Mouse (Mus musculus) liver, embryonic 14.5 days (tissue): ENCODE measurements at regions not wholly inside any gene's neighbourhood (a gene's known extent, or its start where the extent isn't known, plus 50 kb on each side); places are given as distances from the start of the nearest gene placed in this dataset.

Experiments used
- ATAC-seq: fragments of 200-750 bp; cut with Nextera tagmentation; 2 replicates; pipeline ENCODE4 v1.8.0; 2017; ENCODE audit warnings: moderate number of reproducible peaks, mild to moderate bottlenecking, moderate library complexity; ENCODE audit not compliant: insufficient read depth
- DNase-seq, 3 experiments: peaks; one replicate each; pipeline ENCODE4 v3.0.0-alpha.2; 2012 to 2013; ENCODE audit warnings: low read depth in 3 of 3, low spot score in 3 of 3
- H3K27ac ChIP-seq: fragments of 300-500 bp; sonication (generic); 2 replicates; pipeline ENCODE4 v1.5.1; 2014; ENCODE audit warnings: moderate library complexity, mild to moderate bottlenecking, control low read depth, inconsistent platforms
- H3K27me3 ChIP-seq: fragments of 300-500 bp; sonication (generic); 2 replicates; pipeline ENCODE4 v1.6.1; 2014; ENCODE audit warnings: mild to moderate bottlenecking, low read length, moderate library complexity; ENCODE audit not compliant: control insufficient read depth, insufficient read depth
- H3K36me3 ChIP-seq: fragments of 300-500 bp; sonication (generic); replicated peaks from 2 replicates; pipeline ENCODE4 v1.6.1; 2014; ENCODE audit warnings: low read depth; ENCODE audit not compliant: control insufficient read depth, insufficient read depth
- H3K4me1 ChIP-seq, 2 experiments: fragments of 200-500 bp in 1 of 2; fragments of 300-500 bp in 1 of 2; sonication (generic) in 1 of 2; replicated peaks; 2 replicates each; pipeline ENCODE4 v1.6.1; 2012 to 2014; ENCODE audit warnings: antibody characterized with exemption in 1 of 2, inconsistent platforms in 1 of 2, low read length in 1 of 2; ENCODE audit not compliant: control insufficient read depth in 2 of 2, insufficient read depth in 2 of 2
- H3K4me2 ChIP-seq: fragments of 300-500 bp; sonication (generic); 2 replicates; pipeline ENCODE4 v1.6.1; 2014; ENCODE audit warnings: low read depth, mild to moderate bottlenecking, control low read depth, moderate library complexity
- H3K4me3 ChIP-seq, 2 experiments: fragments of 200-500 bp in 1 of 2; fragments of 300-500 bp in 1 of 2; sonication (generic) in 1 of 2; 2 replicates each; pipeline ENCODE4 v1.5.1; 2012 to 2014; ENCODE audit warnings: low read depth in 2 of 2, low read length in 2 of 2, mild to moderate bottlenecking in 2 of 2, control low read depth in 1 of 2, inconsistent platforms in 1 of 2, moderate library complexity in 1 of 2; ENCODE audit not compliant: insufficient read depth in 1 of 2
- H3K9ac ChIP-seq: fragments of 300-500 bp; sonication (generic); replicated peaks from 2 replicates; pipeline ENCODE4 v1.6.1; 2014; ENCODE audit warnings: mild to moderate bottlenecking, control low read depth, moderate library complexity
- H3K9me3 ChIP-seq: fragments of 300-500 bp; sonication (generic); 2 replicates; pipeline ENCODE4 v1.6.1; 2016; ENCODE audit warnings: low read length, mixed read lengths; ENCODE audit not compliant: control insufficient read depth
- CTCF ChIP-seq: IDR thresholded peaks from 2 replicates; pipeline ENCODE4 v1.5.1; 2016; ENCODE audit warnings: antibody characterized with exemption, low read depth, control low read depth
- EP300 ChIP-seq: IDR thresholded peaks from 2 replicates; pipeline ENCODE4 v1.6.1; 2016; ENCODE audit warnings: antibody characterized with exemption, low read depth
- WGBS: fragments of 180-500 bp; shearing (Covaris S2); extraction: QIAGEN DNeasy Blood & Tissue Kit; methylation state at CpG from one replicate; pipeline ENCODE4 v1.1.7; 2014; ENCODE audit not compliant: insufficient replicate concordance; 5-methylcytosine and 5-hydroxymethylcytosine counted together

DNA sequence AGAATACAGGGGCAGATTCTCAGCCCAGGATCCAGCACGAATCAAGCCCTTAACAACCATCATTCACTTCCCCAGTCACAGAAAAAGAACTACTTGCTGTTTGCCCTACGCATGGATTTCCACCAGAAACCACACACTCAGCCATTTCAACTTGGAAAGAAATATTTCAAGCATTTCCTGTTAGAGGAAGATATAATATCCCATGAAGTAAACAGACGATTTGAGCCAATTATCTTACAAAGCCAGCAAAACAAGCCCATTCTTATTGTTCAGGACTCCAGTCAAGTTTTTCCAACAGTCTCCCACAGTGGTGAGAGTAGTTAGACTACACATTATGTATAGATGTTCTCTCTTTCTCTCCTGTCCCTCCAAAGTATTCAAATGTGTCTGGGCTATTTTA, 324.1 kb downstream of the Rnd3 start:
- no peak overlapping the region for H3K4me2 ChIP-seq
- H3K9ac ChIP-seq, result no peak overlapping the region
- no peaks in the 10 kb centered on the region for H3K9me3 ChIP-seq
- H3K4me1 ChIP-seq, result no peaks in the 10 kb centered on the region
- TF ChIP-seq CTCF (no peak), EP300 (no peak)
- DNase-seq, result no peak
- ATAC-seq, result no peak
- no peaks in the 10 kb centered on the region for H3K36me3 ChIP-seq
- no peaks in the 10 kb centered on the region for H3K27me3 ChIP-seq
- H3K27ac ChIP-seq, result no peak overlapping the region
- H3K4me3 ChIP-seq, result no peak overlapping the region
- WGBS, result 30% methylated on average over 3 of the region's 3 CpGs

DNA sequence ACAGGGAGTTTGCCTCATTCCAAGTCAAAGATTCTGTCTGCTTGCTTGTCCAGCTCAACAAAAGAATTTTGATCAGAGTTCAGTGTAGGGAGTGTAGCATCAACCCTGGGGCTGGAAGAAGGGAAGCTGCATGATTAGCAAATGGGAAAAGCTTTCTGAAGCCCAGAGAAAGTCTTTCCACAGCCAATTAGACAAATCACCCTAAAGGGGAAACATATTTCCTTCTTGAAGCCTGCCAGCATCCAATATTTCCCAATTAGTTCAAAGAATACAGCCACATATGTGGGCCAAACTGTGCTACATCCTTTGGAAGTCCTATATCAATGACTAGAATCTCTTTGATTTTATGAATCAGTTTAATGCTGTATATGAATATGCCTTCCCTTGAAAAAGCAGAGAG, 326.2 kb downstream of the Rnd3 start:
- Histone ChIP-seq H3K4me3 (no peak overlapping the region), H3K9me3 (no peaks in the 10 kb centered on the region), H3K9ac (no peak overlapping the region), H3K36me3 (no peaks in the 10 kb centered on the region), H3K4me1 (no peaks in the 10 kb centered on the region), H3K4me2 (no peak overlapping the region), H3K27ac (no peak overlapping the region), H3K27me3 (no peaks in the 10 kb centered on the region)
- ATAC-seq (no peak), DNase-seq (no peak)
- TF ChIP-seq CTCF (no peak), EP300 (no peak)

DNA sequence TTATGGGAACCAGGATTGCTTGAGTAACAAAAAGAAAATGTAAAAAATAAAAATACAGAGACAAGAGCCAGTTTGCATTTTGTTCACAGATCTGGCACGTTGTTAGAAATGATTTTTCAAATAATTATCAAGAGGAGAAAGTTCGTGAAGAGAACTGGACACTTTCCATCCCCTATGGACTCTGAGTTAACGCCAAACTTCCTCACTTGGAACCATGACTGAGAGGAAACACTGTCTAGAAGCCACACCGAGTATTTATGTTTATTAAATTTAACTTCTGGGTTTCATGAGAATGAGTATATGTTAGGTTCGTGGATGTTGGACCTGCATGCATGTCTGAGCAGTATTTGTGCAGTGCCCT, 329.6 kb downstream of the Rnd3 start:
- no peaks in the 10 kb centered on the region for H3K27me3 ChIP-seq
- no peak overlapping the region for H3K9ac ChIP-seq
- H3K4me3 ChIP-seq, result no peak overlapping the region
- H3K9me3 ChIP-seq, result no peaks in the 10 kb centered on the region
- H3K4me2 ChIP-seq, result no peak overlapping the region
- WGBS, result 57% methylated on average over 5 of the region's 5 CpGs
- no peak for DNase-seq
- no peak overlapping the region for H3K27ac ChIP-seq
- peaks cover 0 to 3% of the 10 kb centered on the region in 2 experiments; a peak in 2 of 4 replicates for H3K4me1 ChIP-seq
- no peaks in the 10 kb centered on the region for H3K36me3 ChIP-seq
- TF ChIP-seq EP300 (no peak), CTCF (no peak)
- no peak for ATAC-seq

DNA sequence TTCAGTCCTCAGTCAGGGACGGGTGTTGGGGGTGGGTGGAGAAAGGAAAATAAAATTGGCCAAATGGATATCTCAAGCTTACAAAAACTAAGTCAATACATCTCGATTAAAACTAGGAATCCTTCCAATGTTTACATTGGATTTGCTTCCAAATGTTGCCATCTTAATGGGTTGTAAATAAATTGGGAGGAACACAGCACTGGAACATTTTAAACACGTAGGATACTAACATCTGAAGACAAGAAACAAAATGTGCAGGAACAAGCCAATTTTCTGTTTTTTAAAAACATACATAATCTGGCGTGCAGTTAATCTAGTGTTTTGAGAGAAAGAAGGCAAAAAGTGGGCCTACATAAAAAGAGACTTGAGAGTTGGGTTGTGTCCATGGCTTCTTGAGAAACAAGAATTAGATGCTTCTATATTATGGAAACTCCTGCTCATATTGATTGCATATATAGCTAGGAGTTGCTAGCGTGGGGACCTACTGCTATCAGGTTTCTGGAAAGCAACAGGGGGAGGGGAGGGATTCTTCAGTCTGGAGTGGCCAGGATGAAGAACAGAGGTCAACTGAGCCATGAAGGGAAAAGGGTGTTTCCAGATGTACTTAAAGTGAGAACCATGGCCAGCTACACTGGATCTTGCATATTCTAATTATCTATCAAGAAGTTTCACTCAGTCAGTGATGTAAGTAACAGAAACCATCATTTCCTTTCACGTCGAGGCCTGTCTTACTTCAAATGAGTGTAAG, 330.2 kb downstream of the Rnd3 start:
- H3K4me3 ChIP-seq, result no peak overlapping the region
- DNase-seq (no peak), ATAC-seq (no peak)
- WGBS, result 62% methylated on average over 7 of the region's 7 CpGs
- no peak overlapping the region for H3K9ac ChIP-seq
- no peak overlapping the region for H3K27ac ChIP-seq
- no peak for TF ChIP-seq EP300
- TF ChIP-seq CTCF, result no peak
- no peaks in the 10 kb centered on the region for H3K27me3 ChIP-seq
- H3K36me3 ChIP-seq, result no peaks in the 10 kb centered on the region
- H3K9me3 ChIP-seq, result no peaks in the 10 kb centered on the region
- H3K4me1 ChIP-seq, result peaks cover 0 to 5% of the 10 kb centered on the region in 2 experiments; a peak in 2 of 4 replicates
- H3K4me2 ChIP-seq, result no peak overlapping the region

DNA sequence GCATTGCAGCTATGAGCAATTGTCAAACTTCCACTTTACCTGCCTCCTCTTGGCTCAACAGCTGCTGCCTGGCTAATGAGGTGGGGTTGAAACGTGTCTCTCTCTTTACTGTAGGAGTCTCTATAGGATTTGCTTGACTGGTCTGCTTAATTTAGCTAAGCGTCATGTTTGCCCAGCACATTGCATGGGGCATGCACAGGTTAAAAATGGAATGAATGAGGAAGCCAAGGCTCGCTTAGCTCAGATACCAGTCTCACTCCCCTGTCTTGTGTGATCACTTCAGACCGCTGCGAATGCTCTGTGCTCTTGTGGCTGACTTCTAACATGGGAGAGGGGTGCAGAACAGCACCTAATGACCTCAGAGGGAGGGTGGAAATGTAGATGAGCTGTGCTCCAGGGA, 332.5 kb downstream of the Rnd3 start:
- Histone ChIP-seq H3K9ac (no peak overlapping the region), H3K9me3 (no peaks in the 10 kb centered on the region), H3K4me1 (peaks cover 0 to 5% of the 10 kb centered on the region in 2 experiments; a peak in 2 of 4 replicates), H3K4me3 (no peak overlapping the region), H3K36me3 (no peaks in the 10 kb centered on the region), H3K27me3 (no peaks in the 10 kb centered on the region), H3K4me2 (no peak overlapping the region), H3K27ac (no peak overlapping the region)
- no peak for TF ChIP-seq EP300
- no peak for TF ChIP-seq CTCF
- WGBS, result 61% methylated on average over 5 of the region's 5 CpGs
- DNase-seq, result no peak
- no peak for ATAC-seq
